Mouse (Mus musculus): ENCODE measurements at regions not wholly inside any gene's neighbourhood (a gene's known extent, or its start where the extent isn't known, plus 50 kb on each side); places are given as distances from the start of the nearest gene placed in this dataset.

GRCm38 (mm10) chr13:59880055-59880454, 57.1 kb upstream of the Tut7 start:
- no peak for DNase-seq (ENCODE audit: low spot score)
- no peaks in the 10 kb centered on the region for H3K36me3 ChIP-seq (replicated peaks; ENCODE audit: control insufficient read depth, insufficient read depth, low read length)
- no peaks in the 10 kb centered on the region for H3K9me3 ChIP-seq (replicated peaks; ENCODE audit: control insufficient read depth, low read length)
- WGBS, result 88% methylated on average over 3 of the region's 3 CpGs
- H3K4me3 ChIP-seq (ENCODE audit: low read depth, low read length), result no peak overlapping the region
- TF ChIP-seq CTCF (IDR thresholded peaks at IDR 0.05; ENCODE audit: low read depth) (no peak), EP300 (IDR thresholded peaks at IDR 0.05; ENCODE audit: low read depth) (no peak)
- ATAC-seq (ENCODE audit: insufficient read depth, low read depth), result no peak
- no peaks in the 10 kb centered on the region for H3K27me3 ChIP-seq (ENCODE audit: control insufficient read depth, insufficient read depth, low read length)
- H3K4me2 ChIP-seq (ENCODE audit: low read depth, low read length), result no peak overlapping the region
- no peaks in the 10 kb centered on the region for H3K4me1 ChIP-seq (ENCODE audit: control insufficient read depth, insufficient read depth)
- H3K27ac ChIP-seq (ENCODE audit: low read depth), result no peak overlapping the region
- no peak overlapping the region for H3K9ac ChIP-seq (replicated peaks; ENCODE audit: low read depth, low read length)

DNA sequence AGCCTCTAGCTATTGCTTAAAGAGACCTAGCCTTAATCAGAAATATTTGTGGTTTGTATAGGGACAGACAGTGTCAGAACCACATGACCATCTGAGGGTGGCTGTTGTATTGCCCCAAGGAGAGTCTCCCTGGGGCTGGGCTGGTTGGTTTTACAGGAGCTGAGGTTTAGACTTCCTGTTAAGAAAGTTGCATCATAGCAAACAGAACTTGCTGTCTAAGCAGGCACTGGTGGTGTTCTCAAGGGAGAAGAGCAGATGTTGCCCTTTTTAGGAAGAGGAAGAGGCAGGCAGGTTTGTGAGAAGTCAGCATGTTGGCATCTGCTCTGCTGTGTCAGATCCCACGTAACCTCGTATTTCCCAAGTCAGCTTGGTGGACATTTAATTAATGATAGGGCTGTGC, 52.7 kb upstream of the Tut7 start:
- Histone ChIP-seq H3K4me1 (ENCODE audit: control insufficient read depth, insufficient read depth) (no peaks in the 10 kb centered on the region), H3K27ac (ENCODE audit: low read depth) (no peak overlapping the region), H3K4me2 (ENCODE audit: low read depth, low read length) (no peak overlapping the region), H3K27me3 (ENCODE audit: control insufficient read depth, insufficient read depth, low read length) (no peaks in the 10 kb centered on the region), H3K4me3 (ENCODE audit: low read depth, low read length) (no peak overlapping the region), H3K9me3 (replicated peaks; ENCODE audit: control insufficient read depth, low read length) (no peaks in the 10 kb centered on the region), H3K36me3 (replicated peaks; ENCODE audit: control insufficient read depth, insufficient read depth, low read length) (no peaks in the 10 kb centered on the region), H3K9ac (replicated peaks; ENCODE audit: low read depth, low read length) (no peak overlapping the region)
- DNase-seq (ENCODE audit: low spot score) (no peak), ATAC-seq (ENCODE audit: insufficient read depth, low read depth) (no peak)
- 24% methylated on average over 2 of the region's 2 CpGs for WGBS
- no peak for TF ChIP-seq EP300 (IDR thresholded peaks at IDR 0.05; ENCODE audit: low read depth)

DNA sequence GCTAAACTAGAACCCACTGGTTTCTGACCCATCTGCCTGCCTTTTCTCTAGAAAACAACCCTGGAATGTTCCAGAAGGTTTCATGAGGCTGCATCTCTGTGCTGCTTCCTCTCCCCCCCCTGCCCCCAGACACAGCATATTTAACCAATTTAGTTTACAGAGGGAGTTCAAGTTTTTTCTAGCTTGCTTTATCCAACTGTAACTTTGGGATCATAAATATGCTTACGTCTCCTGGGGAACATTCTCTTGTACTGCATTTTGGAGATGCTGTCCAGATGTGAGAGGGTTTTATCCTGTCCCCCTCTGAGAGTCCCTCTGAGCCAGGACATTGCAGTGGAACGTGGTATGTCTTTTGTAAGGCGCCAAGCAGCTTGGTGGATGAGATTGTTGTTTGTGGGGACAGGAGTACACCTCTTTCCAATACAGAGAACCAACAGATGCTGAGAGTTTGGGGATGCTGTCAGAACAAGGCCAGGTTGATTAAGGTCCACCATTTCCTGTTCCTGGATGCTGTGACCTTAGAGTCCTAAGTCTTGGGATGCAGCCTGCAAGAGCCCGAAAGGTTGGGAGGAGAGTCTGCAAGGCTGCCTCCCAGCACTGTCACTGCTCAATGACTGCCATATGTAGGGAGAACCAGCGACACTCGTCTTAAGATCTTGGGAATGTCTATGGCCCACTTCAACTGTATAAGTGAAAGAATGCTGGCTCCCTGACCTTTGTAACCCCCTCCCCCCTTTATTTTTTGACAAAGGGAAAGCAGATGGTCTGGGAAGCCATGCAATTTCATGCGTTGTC, 51.4 kb upstream of the Tut7 start:
- Histone ChIP-seq H3K36me3 (replicated peaks; ENCODE audit: control insufficient read depth, insufficient read depth, low read length) (no peaks in the 10 kb centered on the region), H3K27ac (ENCODE audit: low read depth) (no peak overlapping the region), H3K27me3 (ENCODE audit: control insufficient read depth, insufficient read depth, low read length) (no peaks in the 10 kb centered on the region), H3K9me3 (replicated peaks; ENCODE audit: control insufficient read depth, low read length) (no peaks in the 10 kb centered on the region), H3K9ac (replicated peaks; ENCODE audit: low read depth, low read length) (no peak overlapping the region), H3K4me3 (ENCODE audit: low read depth, low read length) (no peak overlapping the region), H3K4me1 (ENCODE audit: control insufficient read depth, insufficient read depth) (no peaks in the 10 kb centered on the region), H3K4me2 (ENCODE audit: low read depth, low read length) (no peak overlapping the region)
- ATAC-seq (ENCODE audit: insufficient read depth, low read depth), result no peak
- TF ChIP-seq CTCF (IDR thresholded peaks at IDR 0.05; ENCODE audit: low read depth) (no peak), EP300 (IDR thresholded peaks at IDR 0.05; ENCODE audit: low read depth) (no peak)
- DNase-seq (ENCODE audit: low spot score), result no peak
- WGBS, result 68% methylated on average over 7 of the region's 7 CpGs
